Mouse (Mus musculus) bone marrow macrophage, adult 2 months (primary cell): ENCODE measurements around the gene Lancl3.

Source experiments
- CTCF ChIP-seq: IDR thresholded peaks from 2 replicates; pipeline ENCODE4 v1.5.1; 2012; ENCODE audit warnings: low read depth, mild to moderate bottlenecking, low read length, moderate library complexity
- POLR2A ChIP-seq: IDR thresholded peaks from 2 replicates; pipeline ENCODE4 v1.6.1; 2012; ENCODE audit warnings: mild to moderate bottlenecking, low read depth, low read length, borderline replicate concordance

- TF ChIP-seq CTCF (no peak), POLR2A (no peak)
Measured at GRCm38 (mm10) chrX:9216244-9216643, 16.5 kb downstream of the Lancl3 start.
